Mouse (Mus musculus): ENCODE measurements around the gene Ankrd34a. TPM values are rescaled to one million over a fixed set of nuclear protein-coding genes. Genes with fewer than 3 reads are reported as not detected.

Gene Ankrd34a
- polyA plus RNA-seq, 1 experiment, result 0.12 TPM

- TF ChIP-seq POLR2A (IDR thresholded peaks at IDR 0.05; ENCODE audit: control insufficient read depth, low read depth, low read length), result no peak
- TF ChIP-seq CTCF (IDR thresholded peaks at IDR 0.05; ENCODE audit: control insufficient read depth, insufficient read depth, insufficient replicate concordance, low read depth, low read length), result no peak
- Histone ChIP-seq H3K4me1 (ENCODE audit: control insufficient read depth, insufficient read depth, low read length) (peaks cover 6% of the 10 kb centered on the region), H3K36me3 (ENCODE audit: control insufficient read depth, insufficient read depth, low read length) (peaks cover 5% of the 10 kb centered on the region), H3K27me3 (ENCODE audit: control insufficient read depth, insufficient read depth, low read length) (no peaks in the 10 kb centered on the region), H3K4me3 (ENCODE audit: control insufficient read depth, low read depth, low read length) (peak overlapping the region; percentile 63), H3K27ac (ENCODE audit: control insufficient read depth, insufficient read depth, low read depth, low read length) (peak overlapping the region; percentile 19)
Observed at GRCm38 (mm10) chr3:96558668-96559196, 37.7 kb upstream of the Ankrd34a start.

DNA sequence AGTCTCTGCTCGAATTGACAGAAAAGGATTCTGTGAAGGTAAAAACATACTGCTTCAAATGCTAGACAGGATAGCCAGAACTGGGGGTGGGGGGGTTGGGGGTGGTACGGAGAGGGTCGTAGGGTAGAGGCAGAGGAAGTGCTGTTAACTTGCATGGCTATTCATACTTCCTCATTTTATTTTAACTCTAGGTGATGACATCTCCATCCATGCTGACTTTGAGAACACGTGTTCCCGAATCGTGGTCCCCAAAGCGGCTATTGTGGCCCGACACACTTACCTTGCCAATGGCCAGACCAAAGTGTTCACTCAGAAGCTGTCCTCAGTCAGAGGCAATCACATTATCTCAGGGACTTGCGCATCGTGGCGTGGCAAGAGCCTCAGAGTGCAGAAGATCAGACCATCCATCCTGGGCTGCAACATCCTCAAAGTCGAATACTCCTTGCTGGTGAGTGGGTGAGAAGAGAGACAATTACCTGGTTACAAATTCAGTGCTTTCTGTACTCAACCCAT is 37.0 kb upstream of the Ankrd34a start:
- Histone ChIP-seq H3K4me3 (ENCODE audit: control insufficient read depth, low read depth, low read length) (peak overlapping the region; percentile 70), H3K27ac (ENCODE audit: control insufficient read depth, insufficient read depth, low read depth, low read length) (peak overlapping the region; percentile 9; the same call in 1 of the 2 replicates), H3K4me1 (ENCODE audit: control insufficient read depth, insufficient read depth, low read length) (peaks cover 6% of the 10 kb centered on the region), H3K27me3 (ENCODE audit: control insufficient read depth, insufficient read depth, low read length) (no peaks in the 10 kb centered on the region), H3K36me3 (ENCODE audit: control insufficient read depth, insufficient read depth, low read length) (peaks cover 5% of the 10 kb centered on the region)
- TF ChIP-seq CTCF (IDR thresholded peaks at IDR 0.05; ENCODE audit: control insufficient read depth, insufficient read depth, insufficient replicate concordance, low read depth, low read length) (no peak), POLR2A (IDR thresholded peaks at IDR 0.05; ENCODE audit: control insufficient read depth, low read depth, low read length) (peak; percentile 14; the same call in 1 of the 2 replicates)

GRCm38 (mm10) chr3:96559911-96560850 is 36.3 kb upstream of the Ankrd34a start:
- TF ChIP-seq POLR2A (IDR thresholded peaks at IDR 0.05; ENCODE audit: control insufficient read depth, low read depth, low read length) (no peak), CTCF (IDR thresholded peaks at IDR 0.05; ENCODE audit: control insufficient read depth, insufficient read depth, insufficient replicate concordance, low read depth, low read length) (no peak)
- peaks cover 6% of the 10 kb centered on the region for H3K4me1 ChIP-seq (ENCODE audit: control insufficient read depth, insufficient read depth, low read length)
- no peaks in the 10 kb centered on the region for H3K27me3 ChIP-seq (ENCODE audit: control insufficient read depth, insufficient read depth, low read length)
- H3K4me3 ChIP-seq (ENCODE audit: control insufficient read depth, low read depth, low read length), result peak overlapping the region; percentile 70
- H3K27ac ChIP-seq (ENCODE audit: control insufficient read depth, insufficient read depth, low read depth, low read length), result peak overlapping the region; percentile 69
- peaks cover 5% of the 10 kb centered on the region for H3K36me3 ChIP-seq (ENCODE audit: control insufficient read depth, insufficient read depth, low read length)

DNA sequence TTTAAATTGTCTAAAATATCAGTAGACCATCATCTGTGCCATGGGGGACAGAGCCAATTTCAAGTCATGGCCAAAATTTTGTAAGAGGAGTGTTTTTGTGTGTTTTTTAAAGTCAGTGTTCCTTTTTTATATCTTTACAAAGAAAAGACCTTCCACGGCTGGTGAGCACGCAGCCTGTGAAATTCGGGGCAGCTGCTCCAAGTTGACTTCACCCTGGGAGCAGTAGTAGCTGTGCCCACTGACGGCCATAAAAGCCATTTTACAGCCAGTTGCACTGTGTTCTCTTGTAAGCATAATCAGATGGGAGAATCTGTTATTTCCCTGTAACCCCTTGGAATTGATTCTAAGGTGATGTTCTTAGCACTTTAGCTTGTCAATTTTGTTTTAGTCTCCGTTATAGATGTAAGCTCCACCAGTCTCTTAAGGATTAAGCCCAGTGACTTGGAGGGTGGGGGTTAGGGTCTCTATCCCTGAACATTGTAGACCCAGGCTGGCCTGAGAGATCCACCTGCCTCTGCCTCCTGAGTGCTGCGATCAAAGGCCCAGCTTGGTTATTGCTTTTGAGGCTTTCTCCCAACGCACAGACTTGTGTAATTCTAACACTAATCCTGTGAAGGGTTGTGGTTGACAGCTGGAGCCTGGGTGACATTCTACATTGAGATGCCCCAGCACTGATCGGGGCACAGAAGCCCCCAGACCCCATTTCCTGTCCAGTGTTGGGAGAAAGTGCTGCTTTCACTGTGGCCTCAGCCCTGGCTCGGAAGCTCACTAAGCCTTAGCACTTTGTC is 35.4 kb upstream of the Ankrd34a start:
- H3K27ac ChIP-seq (ENCODE audit: control insufficient read depth, insufficient read depth, low read depth, low read length), result peak overlapping the region; percentile 36; the same call in 1 of the 2 replicates
- H3K27me3 ChIP-seq (ENCODE audit: control insufficient read depth, insufficient read depth, low read length), result no peaks in the 10 kb centered on the region
- H3K4me3 ChIP-seq (ENCODE audit: control insufficient read depth, low read depth, low read length), result peak overlapping the region; percentile 70
- peaks cover 5% of the 10 kb centered on the region for H3K36me3 ChIP-seq (ENCODE audit: control insufficient read depth, insufficient read depth, low read length)
- peaks cover 6% of the 10 kb centered on the region for H3K4me1 ChIP-seq (ENCODE audit: control insufficient read depth, insufficient read depth, low read length)
- TF ChIP-seq POLR2A (IDR thresholded peaks at IDR 0.05; ENCODE audit: control insufficient read depth, low read depth, low read length) (no peak), CTCF (IDR thresholded peaks at IDR 0.05; ENCODE audit: control insufficient read depth, insufficient read depth, insufficient replicate concordance, low read depth, low read length) (no peak)

DNA sequence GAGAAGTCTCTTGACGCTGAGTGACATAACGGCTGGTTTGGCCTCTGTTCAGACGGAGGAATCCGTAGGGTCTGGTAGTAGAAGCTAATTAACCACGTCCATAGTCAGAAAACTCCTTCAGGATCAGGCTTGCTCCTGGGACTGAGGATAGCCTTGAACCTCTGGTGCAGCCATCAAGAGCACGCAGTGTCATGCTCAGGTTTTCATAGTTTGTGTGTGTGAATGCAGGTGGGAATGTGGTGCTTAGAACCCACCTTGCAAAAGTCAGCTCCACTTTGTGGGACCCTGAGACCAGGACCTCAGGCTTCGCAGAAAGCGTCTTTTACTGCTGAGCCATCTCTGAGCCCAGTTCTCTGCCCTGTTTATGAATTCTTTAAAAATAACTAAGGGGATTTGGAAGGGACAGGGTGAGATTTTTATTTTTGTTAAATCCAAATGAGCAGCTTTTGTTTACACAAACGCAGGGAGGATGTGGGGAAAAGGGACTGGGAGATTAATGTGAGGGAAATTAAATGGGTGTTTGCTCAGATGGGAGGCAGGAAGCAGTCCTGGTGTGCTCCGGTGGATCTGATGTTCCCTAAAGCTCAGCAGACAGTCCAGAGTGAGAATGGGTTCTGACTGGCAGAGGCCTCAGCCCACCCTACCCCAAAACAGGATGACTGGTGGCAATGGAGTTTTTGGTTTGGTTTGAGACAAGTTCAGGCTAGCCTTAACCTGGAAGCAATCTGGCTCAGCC is 34.3 kb upstream of the Ankrd34a start:
- Histone ChIP-seq H3K27me3 (ENCODE audit: control insufficient read depth, insufficient read depth, low read length) (no peaks in the 10 kb centered on the region), H3K27ac (ENCODE audit: control insufficient read depth, insufficient read depth, low read depth, low read length) (peak overlapping the region; percentile 55), H3K36me3 (ENCODE audit: control insufficient read depth, insufficient read depth, low read length) (peaks cover 5% of the 10 kb centered on the region), H3K4me1 (ENCODE audit: control insufficient read depth, insufficient read depth, low read length) (peaks cover 4% of the 10 kb centered on the region), H3K4me3 (ENCODE audit: control insufficient read depth, low read depth, low read length) (peak overlapping the region; percentile 14)
- TF ChIP-seq CTCF (IDR thresholded peaks at IDR 0.05; ENCODE audit: control insufficient read depth, insufficient read depth, insufficient replicate concordance, low read depth, low read length) (no peak), POLR2A (IDR thresholded peaks at IDR 0.05; ENCODE audit: control insufficient read depth, low read depth, low read length) (no peak)

- Histone ChIP-seq H3K27ac (ENCODE audit: control insufficient read depth, insufficient read depth, low read depth, low read length) (no peak overlapping the region), H3K4me3 (ENCODE audit: control insufficient read depth, low read depth, low read length) (no peak overlapping the region), H3K36me3 (ENCODE audit: control insufficient read depth, insufficient read depth, low read length) (peaks cover 5% of the 10 kb centered on the region), H3K4me1 (ENCODE audit: control insufficient read depth, insufficient read depth, low read length) (no peaks in the 10 kb centered on the region; the same call in 1 of the 2 replicates), H3K27me3 (ENCODE audit: control insufficient read depth, insufficient read depth, low read length) (no peaks in the 10 kb centered on the region)
- TF ChIP-seq POLR2A (IDR thresholded peaks at IDR 0.05; ENCODE audit: control insufficient read depth, low read depth, low read length), result no peak
- no peak for TF ChIP-seq CTCF (IDR thresholded peaks at IDR 0.05; ENCODE audit: control insufficient read depth, insufficient read depth, insufficient replicate concordance, low read depth, low read length)
Observed at GRCm38 (mm10) chr3:96563267-96563666, 33.2 kb upstream of the Ankrd34a start.
